Mouse (Mus musculus): ENCODE results near the gene Abhd5. TPM values are rescaled to one million over a fixed set of nuclear protein-coding genes. Genes with fewer than 3 reads are reported as not detected.
A peak's percentile ranks its signal among the peaks of the same experiment; 100 is the strongest.

Gene Abhd5
- polyA plus RNA-seq, 2 experiments from 2014 or later = 14.7 to 15.4 TPM

DNA sequence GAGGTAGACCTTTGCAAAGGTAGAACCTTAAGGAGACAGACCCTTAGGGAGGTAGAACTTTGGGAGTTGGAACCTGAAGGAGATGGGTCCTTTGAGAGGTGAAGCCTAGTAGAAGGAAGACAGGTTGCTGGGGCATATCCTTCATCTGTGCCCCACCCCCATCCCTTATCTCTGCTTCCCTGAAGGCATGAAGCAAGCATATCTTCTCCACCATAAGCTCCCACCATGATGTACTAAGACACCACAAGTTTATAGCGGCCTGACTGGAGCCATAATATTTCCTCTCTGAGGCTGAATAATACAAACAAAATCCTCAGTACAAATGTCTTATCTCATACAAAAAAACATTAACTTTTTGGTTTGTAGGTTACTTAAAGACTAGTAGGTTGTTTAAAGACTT lies 3.5 kb upstream of the Abhd5 start:
- ATAC-seq = no peak

DNA sequence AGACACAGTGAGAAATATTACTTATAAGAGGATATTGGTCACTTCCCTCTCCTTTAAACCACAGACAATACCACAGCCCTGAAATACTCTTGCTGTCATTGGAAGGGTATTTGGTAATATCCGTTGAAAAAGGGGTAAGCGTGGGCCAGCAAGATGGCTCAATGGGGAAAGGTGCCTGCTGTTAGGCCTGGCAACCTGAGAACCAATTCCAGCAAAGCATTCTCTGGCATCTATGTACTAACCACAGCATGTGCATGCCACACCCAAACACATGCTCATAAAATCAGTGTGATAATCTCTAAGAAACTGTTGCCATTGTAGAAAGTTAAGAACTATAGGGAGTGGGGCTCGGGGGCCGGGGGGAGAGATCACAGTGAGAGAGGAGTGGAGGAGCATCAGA lies 2.1 kb upstream of the Abhd5 start:
- no peak for ATAC-seq

DNA sequence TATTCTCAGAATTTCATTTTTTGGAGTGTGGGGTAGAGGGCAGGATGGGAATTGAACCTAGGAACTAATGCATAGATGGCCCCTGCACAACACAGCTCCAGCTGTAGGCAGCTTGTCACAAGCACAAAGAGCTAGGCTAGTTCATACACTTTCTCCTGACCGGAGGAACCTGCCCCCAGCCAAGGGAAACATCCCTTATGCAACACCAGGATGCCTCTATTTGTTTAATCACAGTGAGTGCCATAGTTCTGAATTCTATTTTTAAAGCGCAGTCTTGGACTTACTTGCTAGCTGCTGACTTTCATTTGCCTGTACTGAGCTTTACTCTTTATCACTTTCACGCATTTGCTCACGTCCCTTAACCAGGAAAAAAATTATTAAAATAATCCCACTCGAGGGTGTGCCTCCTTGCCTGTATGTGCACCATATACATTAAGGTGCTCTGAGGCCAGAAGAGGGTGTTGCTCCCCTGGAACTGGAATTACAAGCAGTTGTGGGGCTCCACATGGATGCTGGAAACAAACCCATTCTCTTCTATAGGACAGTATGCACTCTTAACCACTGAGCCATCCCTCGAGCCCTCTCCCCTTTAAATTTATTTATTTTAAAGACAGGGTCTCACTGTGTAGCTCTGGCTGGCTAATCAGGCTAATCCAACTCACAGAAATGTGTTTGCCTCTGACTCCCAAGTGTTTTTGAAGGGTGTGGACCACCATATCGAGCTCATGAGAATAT lies 845 bp upstream of the Abhd5 start:
- no peak for ATAC-seq

DNA sequence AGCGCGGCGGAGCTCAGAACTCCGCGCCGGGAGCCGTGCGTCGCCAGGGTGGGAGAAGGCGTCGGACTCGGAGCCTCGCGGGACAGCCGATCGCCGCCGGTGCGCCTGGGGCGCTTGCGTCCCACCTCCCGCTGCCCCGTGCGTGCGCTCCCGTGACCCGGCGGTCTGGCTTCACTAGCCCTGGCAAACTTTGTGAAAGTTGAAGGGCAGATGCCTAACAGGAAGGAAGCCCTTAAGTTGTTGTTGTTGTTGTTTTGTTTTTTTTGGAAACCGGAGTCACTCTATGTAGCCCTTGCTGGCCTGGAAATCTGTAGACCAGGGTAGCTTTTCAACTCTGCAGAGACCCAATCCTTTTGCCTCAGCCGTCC lies 601 bp downstream of the Abhd5 start:
- ATAC-seq = peak; percentile 3

DNA sequence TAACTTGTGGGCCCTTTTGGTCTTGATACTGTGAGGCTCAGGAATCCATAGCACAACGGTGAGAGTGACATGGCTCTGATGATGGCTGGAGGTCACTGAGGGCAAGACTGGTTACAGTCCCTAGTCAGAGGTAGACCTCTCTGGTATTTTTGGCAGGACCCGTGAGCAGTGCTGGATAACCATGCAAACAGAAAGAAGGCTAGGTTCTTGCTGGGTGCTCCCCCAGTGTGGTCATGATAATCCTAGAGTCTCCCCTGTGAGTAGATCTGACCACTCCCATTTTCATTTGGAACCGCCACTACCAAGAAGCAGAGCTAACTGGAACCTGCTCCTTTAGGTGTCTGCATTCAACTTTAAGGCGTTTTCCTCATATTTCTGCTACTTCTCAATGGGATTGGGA lies 1.5 kb downstream of the Abhd5 start:
- ATAC-seq = no peak

DNA sequence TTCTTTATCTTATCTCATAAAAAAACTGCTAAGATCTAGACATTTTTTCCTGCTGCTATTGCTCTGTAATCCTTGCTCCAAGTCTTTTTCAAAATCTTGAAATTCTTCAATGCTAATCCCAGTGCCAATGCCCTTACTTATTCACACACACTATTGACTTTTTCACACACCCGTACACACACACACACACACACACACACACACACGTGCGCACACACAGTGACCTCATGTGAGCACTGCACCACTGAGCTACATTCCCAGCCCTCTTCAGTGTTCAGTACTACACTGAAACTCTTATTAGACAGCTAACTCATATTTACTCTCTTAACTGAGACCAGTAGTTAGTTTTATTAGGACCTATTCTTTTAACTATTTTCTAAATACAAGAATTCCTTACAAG lies 2.8 kb downstream of the Abhd5 start:
- no peak for ATAC-seq

DNA sequence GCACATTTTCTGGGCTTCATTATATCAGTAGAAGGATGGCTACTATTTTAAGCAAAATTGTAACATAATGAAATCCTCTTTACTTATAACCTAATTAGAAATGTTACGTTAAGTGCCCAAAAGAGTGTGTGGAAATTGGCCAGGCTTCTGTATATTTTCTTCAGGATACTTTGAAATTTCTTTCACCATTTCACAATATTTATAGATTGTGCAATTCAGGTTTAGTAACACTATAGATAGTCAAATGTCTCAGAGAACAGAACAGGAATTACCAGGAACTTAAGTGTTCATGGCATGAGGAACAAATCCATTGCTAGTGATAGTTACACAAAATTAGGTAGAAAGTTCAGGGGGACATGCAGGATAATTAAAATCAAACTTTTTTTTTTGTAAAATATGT lies 5.7 kb downstream of the Abhd5 start:
- ATAC-seq = no peak

DNA sequence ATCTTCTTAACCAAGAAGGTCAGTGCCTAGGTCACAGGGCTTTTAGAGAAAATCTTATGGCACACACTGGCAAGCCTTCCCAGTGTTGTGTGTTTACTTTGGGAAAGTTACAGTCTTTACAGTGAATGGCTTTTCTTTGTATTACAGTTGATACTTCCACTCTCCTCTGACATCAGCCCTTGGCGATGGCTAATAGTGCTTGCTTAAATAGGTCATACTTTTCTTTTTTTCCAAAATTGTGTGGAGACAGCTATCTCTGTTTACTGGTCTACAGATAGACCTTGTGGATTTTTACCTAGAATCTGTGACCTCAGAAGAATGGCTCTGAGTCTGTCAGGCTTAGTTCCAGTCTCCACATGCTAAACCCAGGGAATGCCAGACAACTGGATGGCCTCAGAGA lies 6.2 kb downstream of the Abhd5 start:
- ATAC-seq = no peak

DNA sequence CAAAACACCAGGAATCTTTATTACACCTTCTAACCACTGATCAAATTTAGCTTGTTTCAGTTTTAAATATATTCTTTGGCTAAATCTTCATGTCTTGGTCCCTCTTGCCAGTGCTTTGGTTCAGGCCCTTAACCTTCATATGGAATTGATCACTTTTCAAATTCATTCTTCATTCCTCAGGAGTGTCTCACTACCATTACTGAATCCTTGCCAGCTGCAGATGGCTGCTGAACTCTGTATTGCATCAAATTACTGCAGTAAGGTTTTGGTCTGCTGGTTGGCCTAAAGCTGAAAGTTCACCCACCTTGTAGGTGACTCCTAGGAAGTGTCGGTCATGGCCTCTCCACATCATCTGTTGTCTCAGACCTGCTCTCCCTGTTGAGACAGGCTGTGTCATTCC lies 12.8 kb downstream of the Abhd5 start:
- no peak for ATAC-seq

DNA sequence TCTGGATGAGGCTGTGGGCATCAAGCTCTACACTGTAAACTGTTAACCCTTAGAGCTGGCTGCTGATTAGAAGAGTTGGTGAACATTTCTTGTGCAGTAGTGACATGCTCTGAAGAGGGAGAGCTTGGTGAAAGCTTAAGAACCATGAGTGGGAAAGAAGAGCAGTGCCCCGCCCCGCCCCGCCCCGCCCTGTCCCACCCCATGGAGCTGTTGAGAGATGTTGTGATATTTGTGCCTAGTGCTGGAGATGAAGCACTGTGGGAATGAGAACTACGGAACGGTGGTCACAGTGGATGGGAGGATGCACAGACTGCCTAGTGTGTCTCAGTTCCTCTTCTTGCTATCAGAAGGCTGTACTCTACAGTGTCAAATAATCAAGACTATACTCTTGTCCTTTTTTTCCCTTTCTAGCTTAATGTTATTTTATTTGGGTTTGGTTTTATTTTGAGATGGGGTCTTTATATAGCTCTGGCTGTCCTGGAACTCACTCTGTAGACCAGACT lies 18.9 kb downstream of the Abhd5 start:
- no peak for ATAC-seq

DNA sequence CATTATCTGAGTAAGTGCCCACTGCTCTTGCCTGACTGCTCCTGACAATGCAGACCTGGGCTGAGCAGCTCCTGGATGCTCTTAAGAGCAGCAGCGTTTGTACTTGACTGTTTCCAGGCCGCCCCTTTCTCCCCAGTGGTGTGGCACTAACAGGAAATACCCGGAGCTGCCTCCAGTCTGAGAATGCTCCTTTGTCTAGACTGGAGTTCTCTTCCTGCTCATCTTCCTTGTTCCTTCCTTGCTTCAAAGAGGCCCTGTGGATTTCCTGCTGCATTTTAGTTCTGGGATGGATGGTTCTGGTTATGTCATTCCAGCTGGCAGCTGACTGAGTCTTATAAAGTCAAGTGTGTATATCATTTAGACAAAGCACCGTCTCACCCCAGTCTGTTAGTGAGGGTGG lies 21.1 kb downstream of the Abhd5 start:
- no peak for ATAC-seq

DNA sequence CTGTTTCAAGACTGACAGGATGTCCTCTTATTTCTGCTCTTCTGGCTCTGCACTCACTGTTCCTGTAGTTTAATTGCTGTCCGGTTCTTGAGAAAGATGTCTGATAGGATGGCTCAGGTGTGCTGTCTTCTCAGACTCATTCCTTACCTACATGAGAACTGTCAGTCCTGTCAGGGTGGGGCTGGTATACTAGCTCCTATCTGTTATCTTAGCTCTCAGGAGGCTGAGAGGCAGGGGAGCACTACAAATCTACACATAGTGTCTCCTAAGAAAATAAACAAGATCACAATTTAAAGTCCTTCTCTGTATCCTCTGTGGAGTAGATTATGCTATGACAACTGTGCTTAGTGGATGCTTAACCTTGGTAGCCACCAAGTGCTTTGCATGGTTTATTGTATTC lies 21.6 kb downstream of the Abhd5 start:
- ATAC-seq = no peak

DNA sequence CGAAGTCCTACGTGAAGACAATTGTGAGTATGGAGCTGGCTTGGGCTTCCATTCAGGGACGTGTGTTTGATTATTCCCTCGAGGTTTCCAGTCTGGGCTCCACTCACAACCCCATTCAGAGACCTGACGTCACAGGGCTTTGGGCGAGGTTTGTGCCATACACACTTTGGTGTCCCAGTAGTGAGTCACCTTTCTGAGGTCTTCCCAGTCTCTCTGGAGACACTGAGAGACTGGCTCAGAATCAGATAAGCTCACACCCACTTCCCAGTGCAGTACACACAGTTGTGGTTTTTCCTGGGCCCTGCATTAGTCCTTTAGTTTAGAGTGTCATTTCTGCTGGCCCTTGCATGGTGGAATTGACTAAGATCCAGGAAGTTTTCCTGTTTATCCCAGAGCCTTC lies 27.6 kb downstream of the Abhd5 start:
- no peak for ATAC-seq

DNA sequence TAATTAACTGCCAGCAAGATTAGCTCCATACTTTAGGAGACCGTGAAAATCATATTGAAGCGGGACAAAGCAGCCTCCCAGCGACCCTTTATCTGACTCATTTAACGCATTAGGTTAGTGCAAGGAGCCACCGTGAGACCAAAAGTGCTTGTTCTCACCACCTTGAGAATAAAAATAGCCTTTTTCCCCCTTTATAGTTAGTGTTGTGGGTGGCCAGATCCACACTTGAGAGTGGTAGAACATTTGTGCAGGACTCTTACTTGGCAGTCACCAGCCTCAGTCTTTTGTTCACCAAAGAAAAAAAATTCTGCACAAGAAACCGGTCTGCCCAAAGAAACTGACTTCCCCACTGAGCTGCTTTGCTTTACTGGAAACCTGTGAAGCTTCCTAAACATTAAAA lies 29.6 kb downstream of the Abhd5 start:
- no peak for ATAC-seq

DNA sequence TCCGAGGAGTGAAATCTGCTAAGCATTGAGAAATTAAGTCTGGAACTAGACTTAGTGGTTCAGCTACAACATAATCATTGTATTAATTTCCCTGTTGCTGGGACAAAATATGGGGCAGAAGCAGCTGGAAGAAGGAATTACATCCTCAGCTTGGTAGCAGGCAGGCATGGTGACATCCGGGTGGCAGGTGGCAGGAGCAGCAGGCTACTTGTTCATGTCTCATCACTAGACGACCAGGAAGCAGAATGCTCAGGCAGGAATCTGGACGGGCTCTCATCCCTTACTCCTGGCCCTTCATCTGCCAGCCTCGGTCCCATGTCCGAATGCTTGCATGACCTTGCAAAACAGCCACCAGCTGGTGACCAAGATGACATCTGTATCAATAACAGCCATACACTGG lies 30.6 kb downstream of the Abhd5 start:
- ATAC-seq = no peak

DNA sequence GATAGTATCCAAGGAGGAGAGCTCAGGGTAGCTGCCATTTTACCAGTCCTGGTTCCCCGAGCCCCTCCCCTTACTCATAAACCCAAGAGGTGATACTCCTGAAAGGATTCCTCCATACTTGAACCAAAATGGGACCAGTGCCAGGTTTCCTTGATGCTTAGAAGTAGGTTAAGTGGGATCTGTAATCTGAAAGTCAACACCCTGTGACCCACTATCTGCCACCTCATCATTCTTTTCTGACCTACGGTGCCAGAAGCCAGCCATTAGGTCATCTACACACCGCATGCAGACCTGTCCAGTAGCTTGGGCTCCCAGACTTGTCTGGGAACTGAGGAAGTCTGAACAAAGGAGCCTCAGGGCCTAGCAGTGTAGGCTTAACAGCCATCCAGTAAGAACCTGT lies 34.6 kb downstream of the Abhd5 start:
- no peak for ATAC-seq

DNA sequence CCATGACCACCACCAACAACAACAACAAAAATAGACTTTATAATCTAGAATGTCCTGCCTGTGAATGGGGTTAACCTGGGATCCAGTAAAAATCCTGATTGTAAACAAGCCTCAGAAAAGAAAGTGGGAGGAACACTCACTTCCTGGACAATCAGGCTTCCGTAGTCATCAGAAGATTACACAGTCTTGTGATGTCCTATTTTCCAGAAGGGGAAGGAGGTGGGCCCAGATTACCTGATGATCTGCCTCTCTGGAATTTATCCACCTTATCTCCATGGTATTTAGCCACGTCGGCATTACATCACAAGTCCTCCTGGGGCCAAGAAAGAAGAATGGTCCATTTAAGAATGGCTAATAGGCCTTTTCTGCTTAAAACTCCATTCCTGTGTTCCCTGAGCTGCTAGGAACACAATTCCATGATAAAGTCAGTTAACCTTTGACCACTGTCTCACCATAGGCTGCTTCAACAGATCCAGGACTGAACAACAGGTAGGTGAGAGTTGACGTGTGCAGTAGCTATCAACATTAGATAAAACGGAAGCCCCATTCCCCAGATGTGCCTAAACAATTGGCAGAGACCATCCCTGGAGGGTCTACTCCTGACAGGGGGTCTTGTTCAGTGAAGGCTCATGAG lies 38.0 kb downstream of the Abhd5 start:
- no peak for ATAC-seq

DNA sequence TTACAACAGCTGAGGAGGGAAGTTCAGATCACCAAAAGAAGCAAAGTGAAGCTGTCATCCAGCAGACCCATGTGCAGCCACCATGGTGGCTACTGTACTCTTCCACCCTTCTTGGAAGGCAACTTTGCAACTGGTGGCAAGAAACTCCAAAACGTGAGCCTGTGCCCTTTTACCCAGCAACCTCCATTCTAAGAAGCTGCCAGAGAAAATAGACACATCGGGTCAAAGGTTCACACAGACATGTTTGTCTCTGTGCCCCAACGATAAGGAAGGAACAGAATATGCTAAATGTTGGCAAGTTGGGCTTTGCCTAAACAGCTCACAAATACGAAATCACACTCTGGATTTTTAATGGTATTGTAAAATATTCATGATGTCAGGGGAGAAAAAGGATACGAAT lies 44.4 kb downstream of the Abhd5 start:
- ATAC-seq = no peak

DNA sequence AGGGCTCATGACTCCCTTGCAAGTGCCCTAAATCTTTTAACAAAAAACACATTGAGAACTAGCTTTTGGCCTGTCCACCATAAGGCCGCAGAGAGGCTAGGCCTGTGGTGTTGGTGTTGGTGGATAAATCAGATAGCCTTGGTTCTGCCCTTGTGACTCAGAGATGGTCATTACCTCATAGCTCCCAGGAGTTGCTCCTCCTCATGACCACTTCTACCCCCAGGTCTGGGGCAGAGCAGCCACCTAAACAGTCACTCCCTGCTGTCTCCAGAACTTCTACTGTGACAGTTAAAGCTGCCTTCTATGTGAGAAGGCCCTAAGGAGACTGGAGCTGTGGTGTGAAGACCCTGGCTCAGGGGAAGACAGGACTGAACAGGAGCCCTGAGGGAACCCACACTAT lies 45.7 kb downstream of the Abhd5 start:
- ATAC-seq = no peak

DNA sequence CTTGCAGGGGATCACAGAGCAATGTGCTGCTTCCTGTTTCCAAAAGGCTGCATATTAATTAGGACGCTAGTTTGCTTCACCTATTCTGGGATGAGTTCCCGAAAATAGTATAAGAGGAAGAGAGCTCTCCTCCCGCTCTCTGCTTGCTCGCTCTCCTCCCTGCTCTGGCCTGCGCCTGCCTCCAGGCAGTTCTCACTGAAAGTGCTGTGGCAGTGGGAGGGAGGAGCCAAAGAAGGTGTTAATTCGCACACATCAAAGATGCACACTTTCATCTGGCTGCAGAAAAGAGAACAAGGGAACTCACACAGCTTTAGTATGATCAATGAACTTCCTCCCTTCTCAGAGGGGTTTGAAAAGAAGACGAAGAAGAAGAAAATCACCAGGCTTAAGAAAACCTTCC lies 47.3 kb downstream of the Abhd5 start:
- ATAC-seq = no peak

DNA sequence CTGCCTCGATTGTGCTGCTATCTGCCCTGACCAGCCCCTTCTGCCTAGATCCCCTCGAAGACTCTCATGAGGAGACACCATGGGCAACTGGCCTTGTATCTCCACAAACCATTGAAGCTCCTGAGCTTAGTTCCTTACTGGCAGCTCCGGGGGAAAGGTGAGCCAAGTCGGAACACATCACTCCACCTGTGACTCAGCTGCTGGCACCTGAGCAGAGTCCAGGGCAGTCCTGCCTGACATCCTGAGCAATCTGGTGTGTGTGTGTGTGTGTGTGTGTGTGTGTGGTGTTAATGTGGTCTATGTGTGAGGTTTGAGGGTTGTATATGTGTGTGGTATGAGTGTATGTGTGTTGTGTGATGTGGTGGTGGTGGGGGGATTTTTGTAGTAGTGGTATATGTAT lies 49.8 kb downstream of the Abhd5 start:
- no peak for ATAC-seq

DNA sequence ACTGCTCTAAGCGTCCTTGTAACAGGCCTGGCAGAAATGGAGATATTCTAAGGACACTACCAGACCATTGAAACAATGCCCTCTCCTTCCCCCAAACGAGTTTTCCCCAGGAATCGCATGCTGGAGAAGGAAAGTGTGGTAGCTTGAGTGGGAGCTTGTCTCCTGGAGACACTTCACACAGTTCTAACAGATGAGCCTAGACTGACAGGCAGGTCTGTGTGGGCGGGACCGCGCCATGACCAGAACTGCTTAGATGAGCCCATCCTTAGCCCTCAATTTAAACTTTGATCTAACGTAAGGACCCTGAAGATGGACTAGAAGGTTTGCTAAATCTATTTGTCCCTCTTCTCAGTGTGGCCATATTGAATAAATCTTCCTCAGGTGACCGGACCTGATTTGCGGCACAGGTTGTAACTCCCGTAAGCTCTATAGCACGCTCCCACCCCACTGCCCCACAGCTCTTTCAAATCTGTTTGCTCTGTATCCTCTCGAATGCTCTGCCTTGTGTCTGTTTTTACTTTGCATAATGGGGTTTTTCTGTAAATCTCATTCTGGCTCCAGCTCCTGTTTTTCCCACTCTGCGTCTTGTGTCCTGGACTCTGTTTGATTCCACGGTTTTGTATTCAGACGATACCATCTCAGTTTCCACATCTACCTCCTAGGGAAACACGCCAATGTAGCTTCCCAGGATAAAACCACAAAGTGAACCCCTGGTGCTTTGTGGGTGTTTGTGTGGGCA lies 59.2 kb downstream of the Abhd5 start:
- no peak for ATAC-seq

DNA sequence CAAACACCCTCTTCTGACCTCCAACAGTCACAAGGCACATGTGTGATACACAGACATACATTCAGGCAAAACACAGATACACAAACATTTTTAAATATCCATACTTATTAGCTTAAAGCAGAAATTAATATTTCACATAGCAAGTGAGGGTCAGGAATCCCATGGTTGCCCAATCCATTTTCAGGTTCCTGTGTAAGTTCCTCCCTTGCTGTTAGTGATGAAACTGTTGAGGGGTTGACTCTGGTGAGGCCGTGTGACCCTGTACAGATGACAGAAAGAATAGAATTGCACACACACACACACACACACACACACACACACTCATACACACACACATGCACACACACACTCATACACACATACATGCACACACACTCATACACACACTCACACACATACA lies 63.2 kb downstream of the Abhd5 start:
- ATAC-seq = no peak

All from activated CD4-positive, CD25-positive, alpha-beta regulatory T cell, adult 4 months (primary cell).